Mouse (Mus musculus) G1E (cell line): ENCODE measurements at regions not wholly inside any gene's neighbourhood (a gene's known extent, or its start where the extent isn't known, plus 50 kb on each side); places are given as distances from the start of the nearest gene placed in this dataset.

ENCODE experiments used
- ATAC-seq: 2 replicates; pipeline ENCODE4 v1.8.0; 2016; ENCODE audit warnings: mild to moderate bottlenecking; ENCODE audit not compliant: insufficient number of reproducible peaks, poor library complexity, low FRiP score, severe bottlenecking; ENCODE audit errors: extremely low read depth
- DNase-seq: peaks from one replicate; pipeline ENCODE4 v3.0.0; 2012; ENCODE audit warnings: low spot score
- H3K27me3 ChIP-seq: 2 replicates; pipeline ENCODE4 v1.6.1; 2012; ENCODE audit warnings: mild to moderate bottlenecking, low read length, inconsistent platforms; ENCODE audit not compliant: insufficient read depth
- H3K36me3 ChIP-seq: replicated peaks from 2 replicates; pipeline ENCODE3; 2012; ENCODE audit warnings: mild to moderate bottlenecking, inconsistent platforms
- H3K4me1 ChIP-seq: 2 replicates; pipeline ENCODE4 v1.6.1; 2012; ENCODE audit warnings: low read depth, low read length, inconsistent platforms, mixed read lengths; ENCODE audit not compliant: insufficient read depth
- H3K4me3 ChIP-seq: 2 replicates; pipeline ENCODE4 v1.5.1; 2012; ENCODE audit warnings: low read depth, mild to moderate bottlenecking, inconsistent platforms, low read length, moderate library complexity, mixed read lengths
- H3K9me3 ChIP-seq: replicated peaks from 2 replicates; pipeline ENCODE4 v1.6.1; 2012; ENCODE audit warnings: inconsistent platforms
- CTCF ChIP-seq: IDR thresholded peaks from 2 replicates; pipeline ENCODE4 v1.5.1; 2012; ENCODE audit warnings: low read depth, low read length, inconsistent platforms, mixed read lengths
- GATA1 ChIP-seq: IDR thresholded peaks from 2 replicates; pipeline ENCODE4 v1.6.1; 2012; ENCODE audit warnings: borderline replicate concordance, low read length, inconsistent platforms, mixed read lengths
- GATA2 ChIP-seq: IDR thresholded peaks from 2 replicates; pipeline ENCODE4 v1.6.1; 2012; ENCODE audit warnings: low read depth, low read length, inconsistent platforms, borderline replicate concordance
- POLR2AphosphoS5 ChIP-seq: IDR thresholded peaks from 2 replicates; pipeline ENCODE4 v1.6.1; 2012; ENCODE audit warnings: low read depth, low read length, inconsistent platforms; ENCODE audit not compliant: insufficient replicate concordance
- TAL1 ChIP-seq: conservative IDR thresholded peaks from 2 replicates; pipeline ENCODE4 v1.6.1; 2012; ENCODE audit warnings: low read depth, low read length, inconsistent platforms, mixed read lengths

- ATAC-seq, result no peak
Observed at GRCm38 (mm10) chr17:62178612-62179210, 702.4 kb downstream of the Efna5 start.

GRCm38 (mm10) chr17:62176336-62176735 lies 704.8 kb downstream of the Efna5 start:
- H3K36me3 ChIP-seq, result no peaks in the 10 kb centered on the region
- no peak overlapping the region for H3K4me3 ChIP-seq
- 0 out of 2 replicates have a peak, but pooled peaks cover 2% of the 10 kb centered on the region for H3K27me3 ChIP-seq
- ATAC-seq (no peak), DNase-seq (no peak)
- no peaks in the 10 kb centered on the region for H3K4me1 ChIP-seq
- TF ChIP-seq POLR2AphosphoS5, result no peak
- TF ChIP-seq TAL1, result no peak
- no peak for TF ChIP-seq GATA2
- no peak for TF ChIP-seq GATA1
- no peak for TF ChIP-seq CTCF
- no peaks in the 10 kb centered on the region for H3K9me3 ChIP-seq

More at GRCm38 (mm10) chr17:62178612-62179210, 702.4 kb downstream of the Efna5 start:
- no peaks in the 10 kb centered on the region for H3K4me1 ChIP-seq
- no peaks in the 10 kb centered on the region for H3K36me3 ChIP-seq
- no peak for DNase-seq
- H3K27me3 ChIP-seq, result 0 out of 2 replicates have a peak, but pooled peaks cover 2% of the 10 kb centered on the region
- no peak for TF ChIP-seq TAL1
- no peak for TF ChIP-seq POLR2AphosphoS5
- no peak for TF ChIP-seq GATA2
- no peak for TF ChIP-seq CTCF
- no peak for TF ChIP-seq GATA1
- H3K9me3 ChIP-seq, result no peaks in the 10 kb centered on the region
- H3K4me3 ChIP-seq, result no peak overlapping the region

- Histone ChIP-seq H3K4me1 (no peaks in the 10 kb centered on the region), H3K27me3 (0 out of 2 replicates have a peak, but pooled peaks cover 2% of the 10 kb centered on the region), H3K9me3 (no peaks in the 10 kb centered on the region), H3K4me3 (no peak overlapping the region), H3K36me3 (no peaks in the 10 kb centered on the region)
- ATAC-seq, result no peak
- no peak for DNase-seq
- TF ChIP-seq POLR2AphosphoS5 (no peak), CTCF (no peak), TAL1 (no peak), GATA2 (no peak), GATA1 (no peak)
Observed at GRCm38 (mm10) chr17:62172305-62172704, 708.8 kb downstream of the Efna5 start.

- no peak for ATAC-seq
- Histone ChIP-seq H3K4me3 (no peak overlapping the region), H3K36me3 (no peaks in the 10 kb centered on the region), H3K4me1 (no peaks in the 10 kb centered on the region), H3K9me3 (no peaks in the 10 kb centered on the region), H3K27me3 (0 out of 2 replicates have a peak, but pooled peaks cover 2% of the 10 kb centered on the region)
- no peak for DNase-seq
- no peak for TF ChIP-seq GATA2
- TF ChIP-seq POLR2AphosphoS5, result no peak
- no peak for TF ChIP-seq TAL1
- TF ChIP-seq CTCF, result no peak
- TF ChIP-seq GATA1, result no peak
Observed at GRCm38 (mm10) chr17:62171532-62171931, 709.6 kb downstream of the Efna5 start.

- H3K9me3 ChIP-seq, result no peaks in the 10 kb centered on the region
- no peak for DNase-seq
- H3K27me3 ChIP-seq, result no peaks in the 10 kb centered on the region
- no peaks in the 10 kb centered on the region for H3K36me3 ChIP-seq
- no peak for ATAC-seq
- TF ChIP-seq POLR2AphosphoS5 (no peak), CTCF (no peak), GATA2 (no peak), GATA1 (no peak), TAL1 (no peak)
- H3K4me3 ChIP-seq, result no peak overlapping the region
- H3K4me1 ChIP-seq, result no peaks in the 10 kb centered on the region
Observed at GRCm38 (mm10) chr17:62161457-62161856, 719.7 kb downstream of the Efna5 start.

DNA sequence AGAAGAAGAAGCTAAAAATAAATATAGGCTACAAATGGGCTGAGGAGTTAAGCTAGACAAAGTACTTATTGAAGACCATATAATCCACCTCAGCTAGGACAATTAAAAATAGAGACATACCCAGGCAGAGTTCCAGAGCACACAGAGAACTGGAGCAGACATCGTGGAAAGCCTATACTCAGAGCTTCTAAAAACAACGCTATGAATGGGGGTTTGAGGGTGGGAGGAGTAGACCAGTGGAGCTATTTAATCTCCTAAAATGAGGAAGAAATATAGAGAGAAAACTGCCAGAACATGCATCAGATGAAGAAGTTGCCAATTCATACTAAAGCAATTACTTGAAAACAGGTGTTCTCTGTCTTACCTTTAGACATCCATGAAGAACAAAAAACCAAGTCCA lies 720.8 kb downstream of the Efna5 start:
- DNase-seq, result no peak
- H3K4me1 ChIP-seq, result no peaks in the 10 kb centered on the region
- H3K36me3 ChIP-seq, result no peaks in the 10 kb centered on the region
- no peak for ATAC-seq
- H3K27me3 ChIP-seq, result no peaks in the 10 kb centered on the region
- TF ChIP-seq POLR2AphosphoS5 (no peak), TAL1 (no peak), GATA1 (no peak), CTCF (no peak), GATA2 (no peak)
- H3K4me3 ChIP-seq, result no peak overlapping the region
- no peaks in the 10 kb centered on the region for H3K9me3 ChIP-seq
